Mouse (Mus musculus) T-helper 1 cell (primary cell): ENCODE measurements around the gene Ifna1.

Source experiments
- in situ Hi-C: fragments of 300-600 bp; cut with MboI, MseI; formaldehyde crosslinking; loops from one replicate; pipeline ENCODE4 v1.15.1; 2025; ENCODE audit warnings: high pct_unique_total_duplicates

Gene Ifna1

DNA sequence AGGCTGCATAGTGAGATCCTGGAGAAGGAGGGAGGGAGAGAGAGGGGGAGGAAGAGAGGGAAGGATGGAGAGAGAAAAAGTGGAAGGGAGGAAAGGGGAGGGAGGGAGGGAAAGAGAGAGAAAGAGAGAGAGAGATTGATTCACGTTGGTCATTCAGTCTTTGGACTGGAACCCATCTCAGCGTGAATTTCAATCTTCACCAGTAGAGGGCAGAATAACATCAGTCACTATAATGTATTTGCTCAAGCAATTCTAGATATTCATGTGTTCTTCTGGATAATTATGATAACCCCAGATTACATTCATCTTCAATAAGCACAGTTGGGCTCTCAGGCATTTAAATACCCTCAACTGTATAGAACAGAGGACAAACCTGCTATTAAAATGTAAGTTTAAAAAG, 22.8 kb downstream of the Ifna1 start:
- in situ Hi-C loops, result loop anchor here (5.0 kb wide), 1 partner anchor 255 kb away; no protein-coding TSS in a partner anchor

DNA sequence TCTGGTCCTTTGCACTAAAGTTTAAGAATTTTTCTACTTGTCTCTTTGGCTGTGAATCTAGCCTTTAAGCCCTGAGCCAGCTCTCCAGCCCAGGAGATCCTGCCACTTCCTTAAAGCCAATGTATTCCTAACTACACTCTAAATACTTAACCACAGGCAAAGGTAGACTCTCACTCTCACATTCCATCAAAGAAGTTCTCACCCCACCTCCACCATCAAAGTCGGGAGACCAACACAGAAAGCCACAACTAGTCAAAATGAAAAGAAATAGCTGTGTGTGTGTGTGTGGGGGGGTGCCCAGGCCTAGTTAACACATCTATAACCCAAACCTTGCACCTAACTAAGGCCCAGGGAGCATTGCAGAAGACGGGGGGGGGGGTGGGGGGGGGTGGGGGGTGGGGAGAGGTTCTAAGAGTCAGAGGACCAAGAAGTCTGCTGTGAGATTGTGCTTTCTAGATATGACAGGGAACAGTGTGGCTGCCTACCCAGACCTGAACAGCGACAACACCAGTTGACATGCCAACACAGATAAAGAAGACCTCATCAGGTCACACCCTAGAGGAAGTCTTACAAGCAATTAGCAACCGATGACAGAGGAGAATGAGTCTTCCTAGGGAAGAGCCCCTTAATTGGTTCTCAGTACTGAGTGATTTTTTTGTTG, 25.7 kb downstream of the Ifna1 start:
- in situ Hi-C loops, result no loop called here

DNA sequence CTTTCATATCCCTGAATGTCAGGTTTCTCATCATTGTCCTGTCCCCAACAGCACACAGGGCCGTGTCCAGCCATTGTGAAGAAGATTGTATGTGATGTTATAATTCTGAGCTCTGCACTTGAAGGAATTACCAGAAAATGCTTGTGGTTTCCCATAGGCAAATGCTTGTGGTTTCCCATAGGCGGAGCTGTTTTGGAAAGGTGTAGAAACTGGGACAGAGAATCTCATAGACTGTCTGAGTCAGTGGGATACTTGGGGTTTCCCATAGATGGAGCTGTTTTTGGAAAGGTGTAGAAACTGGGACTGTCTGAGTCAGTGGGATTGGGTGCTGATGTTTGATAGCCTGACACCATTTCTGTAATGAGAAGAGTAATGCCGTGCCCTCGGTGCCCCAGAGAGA, 26.6 kb downstream of the Ifna1 start:
- in situ Hi-C loops, result no loop called here

DNA sequence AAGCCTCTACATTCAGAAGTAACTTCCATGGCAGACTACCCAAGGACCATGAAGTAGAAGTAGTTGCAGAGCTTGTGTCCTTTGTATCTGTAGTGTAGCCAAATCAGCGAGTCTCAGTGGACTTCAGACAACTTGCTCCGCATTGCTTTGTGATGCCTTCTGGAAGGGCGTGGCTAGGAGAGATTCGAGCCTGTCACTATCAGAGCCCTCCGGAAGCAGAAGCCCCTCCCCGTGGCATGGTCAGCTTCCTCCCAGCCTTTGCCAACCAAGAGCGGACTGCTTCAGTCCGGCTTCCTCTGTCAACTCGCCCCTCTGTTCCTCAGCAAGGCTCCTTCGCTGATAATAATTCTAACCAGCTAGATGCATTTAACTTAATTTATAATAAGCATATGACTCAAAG, 28.4 kb downstream of the Ifna1 start:
- in situ Hi-C loops, result no loop called here

DNA sequence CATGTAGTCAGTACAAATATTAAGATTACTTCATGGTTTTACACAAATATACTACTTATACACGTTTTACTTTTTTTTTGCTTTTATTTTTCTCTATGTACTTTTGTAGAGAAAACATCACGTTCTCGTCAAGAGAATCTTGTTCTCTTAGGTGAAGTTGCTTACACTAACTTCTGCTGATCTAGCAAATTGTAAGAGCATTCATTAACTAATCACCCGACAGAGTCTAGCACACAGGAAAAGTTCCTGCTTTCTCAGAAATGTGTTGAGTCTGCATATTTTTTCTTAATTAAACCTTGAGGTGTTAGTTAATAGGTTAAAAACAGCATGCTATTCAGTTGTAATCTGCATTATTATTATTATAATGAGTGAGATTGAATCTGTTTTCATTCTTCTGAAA, 28.9 kb downstream of the Ifna1 start:
- in situ Hi-C loops, result no loop called here

DNA sequence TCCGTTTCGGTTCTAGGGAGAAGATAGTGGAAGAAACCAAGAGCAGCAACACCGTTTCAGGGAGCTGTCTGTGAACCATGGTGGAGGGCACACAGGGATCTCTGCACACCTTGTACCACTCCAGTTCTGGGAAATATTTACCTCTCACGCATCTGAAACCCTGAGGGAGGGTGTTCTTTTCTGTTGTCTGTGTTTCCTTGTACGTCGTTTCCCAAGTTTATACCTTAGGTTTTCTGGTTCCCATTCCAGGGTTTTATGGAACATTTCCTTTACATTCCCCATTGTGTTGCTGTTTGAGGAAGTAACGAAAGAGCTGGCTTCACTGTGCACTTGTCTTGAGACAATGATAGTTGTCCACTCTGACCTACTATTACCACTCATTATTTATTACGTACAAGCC, 30.2 kb downstream of the Ifna1 start, which contains the start of gene Ifne:
Ifne (minus strand) TSS at position 101 of the 400 bp plus-strand sequence.
- in situ Hi-C loops, result no loop called here

DNA sequence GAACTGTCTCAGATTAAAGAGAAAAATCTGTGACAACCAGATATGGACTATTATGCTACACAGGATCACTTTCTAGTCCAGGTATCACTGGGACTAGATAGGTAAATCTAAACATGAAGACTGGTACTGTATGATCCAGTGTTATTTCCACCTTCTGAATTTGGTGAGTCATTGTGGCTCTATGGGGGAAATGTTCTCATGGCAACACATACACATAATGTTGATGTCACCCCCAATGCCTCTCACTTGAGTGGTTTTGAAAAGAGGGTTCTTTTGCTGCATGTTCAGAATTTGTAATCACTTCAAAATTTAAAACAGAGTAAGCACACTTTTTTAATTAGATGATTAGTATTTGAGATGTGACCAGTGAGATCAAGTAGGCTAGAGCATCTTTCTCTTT, 38.3 kb downstream of the Ifna1 start:
- in situ Hi-C loops, result no loop called here

DNA sequence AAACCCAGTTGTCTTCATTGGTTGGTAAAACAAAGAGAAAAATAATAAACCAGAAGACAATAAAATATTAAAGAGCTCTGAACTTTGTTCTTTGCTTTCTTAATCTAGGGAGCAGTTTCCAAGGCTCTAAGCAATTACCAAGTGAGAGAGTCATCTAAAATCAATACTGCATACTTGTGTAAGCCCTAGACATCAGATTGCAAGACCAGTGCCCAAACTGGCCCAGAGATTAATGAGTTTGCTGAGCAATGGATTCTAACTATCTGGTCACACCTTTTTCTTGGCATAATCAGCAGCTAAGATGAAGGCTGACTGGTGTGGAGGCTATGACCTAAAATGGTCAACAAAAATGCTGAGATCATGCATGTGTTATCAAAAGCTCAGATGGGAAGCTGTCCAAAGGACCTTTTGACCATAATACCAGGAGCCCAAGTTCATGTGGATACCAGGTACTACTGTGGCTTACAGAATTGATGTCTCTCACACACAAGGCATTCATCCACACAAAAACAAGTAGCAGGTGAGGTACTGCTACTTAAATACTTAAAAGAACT, 43.4 kb downstream of the Ifna1 start:
- in situ Hi-C loops, result no loop called here
